Mouse (Mus musculus): ENCODE results near the gene Csrp1.

The Csrp1 gene

DNA sequence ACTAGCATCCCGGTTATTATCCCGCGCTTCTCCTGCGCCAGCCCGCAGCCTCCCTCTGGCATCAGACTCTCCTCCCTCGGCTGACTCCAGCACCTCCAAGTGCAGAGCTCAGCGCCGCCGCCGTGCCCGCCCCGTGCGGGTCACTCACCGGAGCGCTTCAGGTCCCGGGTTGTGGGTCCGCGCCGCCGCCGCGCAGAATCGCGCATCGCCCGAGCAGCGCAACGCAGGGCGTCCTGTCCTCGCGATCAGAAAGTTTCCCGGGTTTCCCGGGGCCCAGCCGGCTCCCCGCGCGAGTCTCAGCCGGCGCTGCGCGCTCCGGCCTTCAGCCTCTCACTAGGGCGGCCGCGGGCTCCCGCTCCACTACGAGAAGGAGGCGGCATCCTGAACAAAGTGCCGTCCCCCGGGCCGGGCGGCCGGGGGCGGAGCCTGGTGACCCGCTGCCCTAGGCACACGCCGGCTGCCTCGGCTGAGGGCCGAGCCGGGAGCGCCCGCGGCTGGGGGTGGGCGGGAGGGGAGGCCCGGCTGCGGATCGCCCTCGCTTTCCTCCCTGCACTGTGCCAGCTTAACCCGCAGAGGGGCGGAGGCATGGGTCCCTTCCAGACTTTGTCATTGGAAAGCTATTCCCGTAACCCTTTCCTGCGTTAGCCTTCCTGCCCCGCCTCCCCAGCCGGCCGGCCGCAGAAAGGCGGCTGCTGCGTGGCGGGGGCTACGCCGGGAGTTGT is 31.9 kb upstream of the Csrp1 start:
- POLR2A ChIA-PET = interaction anchor here in 3 of 4 experiments (0.6 to 4.4 kb wide), 35 partner anchors 10 to 732 kb away, joined by 3 to 62 read pairs (median 4); no protein-coding TSS in a partner anchor
- CTCF ChIA-PET = interaction anchor here (0.6 to 3.9 kb wide), 22 partner anchors 9 to 516 kb away, joined by 3 to 23 read pairs (median 3); no protein-coding TSS in a partner anchor

DNA sequence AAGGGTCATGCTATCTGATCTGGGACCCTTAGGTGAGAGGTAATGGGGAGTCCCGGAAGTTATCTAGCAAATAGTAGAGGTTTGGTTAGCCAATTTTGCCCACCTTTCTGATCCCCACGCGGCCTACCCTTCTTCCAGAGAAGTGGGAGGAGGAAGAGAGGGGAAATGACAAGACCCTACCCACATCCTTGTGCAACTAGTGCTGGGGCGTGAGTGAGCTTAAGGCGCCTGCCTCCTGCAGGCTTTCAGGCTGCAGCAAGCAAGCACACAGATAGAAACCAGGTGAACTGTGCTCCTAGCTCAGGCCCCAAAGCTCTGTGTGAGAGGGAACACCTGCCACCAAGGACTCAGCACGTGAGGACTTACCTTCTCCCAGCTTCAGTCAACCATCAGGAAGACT is 31.2 kb upstream of the Csrp1 start:
- CTCF ChIA-PET = interaction anchor here in 3 of 4 experiments (0.6 to 3.9 kb wide), 10 partner anchors 8 to 255 kb away, joined by 3 to 23 read pairs (median 4); no protein-coding TSS in a partner anchor

DNA sequence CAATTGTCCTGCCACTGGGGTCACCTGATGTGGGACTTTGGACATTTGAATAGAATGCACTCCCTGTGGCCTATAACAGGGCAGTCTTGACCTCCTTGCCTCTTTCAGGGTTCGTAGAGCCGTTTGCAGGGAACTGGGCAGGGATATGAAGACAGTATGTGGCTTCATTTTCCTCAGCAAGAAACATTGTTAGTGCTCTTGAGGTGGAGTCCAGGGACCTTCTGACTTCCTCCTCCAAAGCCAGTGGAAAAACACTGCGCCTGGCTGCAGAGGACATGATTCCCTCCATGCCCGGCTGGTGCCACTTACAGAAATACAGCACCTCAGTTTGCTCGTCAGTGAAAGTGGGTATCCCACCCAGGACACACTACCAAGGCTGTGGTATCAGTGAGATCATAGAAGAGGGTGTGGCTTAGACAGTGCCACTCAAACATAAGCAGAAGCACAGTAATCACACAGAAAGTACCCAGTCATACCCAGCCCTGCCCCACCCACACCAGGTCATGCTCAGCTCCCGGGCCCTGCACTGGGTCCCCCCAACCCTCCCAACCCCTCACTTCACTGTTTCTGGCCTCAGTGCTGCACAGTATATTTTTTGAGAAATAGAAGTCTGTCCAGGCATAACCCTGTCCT is 29.0 kb upstream of the Csrp1 start:
- ChIA-PET POLR2A (interaction anchor here in 2 of 4 experiments (0.7 to 2.0 kb wide), 4 partner anchors 14 to 146 kb away, joined by 3 to 6 read pairs (median 4); no protein-coding TSS in a partner anchor), CTCF (interaction anchor here in 3 of 4 experiments (1.0 to 1.2 kb wide), 3 partner anchors 15 to 62 kb away, joined by 3 to 4 read pairs (median 3); no protein-coding TSS in a partner anchor)

More for the DNA sequence above, 31.2 kb upstream of the Csrp1 start:
- POLR2A ChIA-PET = interaction anchor here in 3 of 4 experiments (0.6 to 4.4 kb wide), 14 partner anchors 9 to 674 kb away, joined by 3 to 62 read pairs (median 5); no protein-coding TSS in a partner anchor

DNA sequence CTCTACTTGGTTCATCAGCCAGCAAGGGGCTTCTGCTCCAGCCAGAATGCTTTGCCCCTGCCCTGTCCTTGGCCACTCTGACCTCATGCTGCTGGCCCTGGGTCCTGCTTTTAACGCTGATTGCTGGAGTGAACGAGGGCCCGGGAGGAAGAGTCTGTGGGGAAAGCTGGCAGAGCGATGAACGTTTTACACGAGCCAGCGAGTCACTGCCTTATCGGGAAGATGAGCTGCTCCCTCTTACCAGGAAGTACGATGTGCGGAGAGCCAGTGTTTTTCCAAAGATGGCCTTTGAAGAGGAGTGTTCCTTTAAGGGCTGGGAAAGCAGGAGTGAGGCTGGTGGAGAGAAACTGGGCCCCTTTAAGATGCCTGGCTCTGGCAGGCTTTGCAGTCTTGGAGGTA is 28.4 kb upstream of the Csrp1 start:
- CTCF ChIA-PET = interaction anchor here in 3 of 4 experiments (0.6 to 1.2 kb wide), 4 partner anchors 16 to 322 kb away, joined by 3 to 4 read pairs (median 3); no protein-coding TSS in a partner anchor
- POLR2A ChIA-PET = interaction anchor here in 3 of 4 experiments (0.6 to 2.0 kb wide), 4 partner anchors 14 to 295 kb away, joined by 3 to 6 read pairs (median 4); no protein-coding TSS in a partner anchor

DNA sequence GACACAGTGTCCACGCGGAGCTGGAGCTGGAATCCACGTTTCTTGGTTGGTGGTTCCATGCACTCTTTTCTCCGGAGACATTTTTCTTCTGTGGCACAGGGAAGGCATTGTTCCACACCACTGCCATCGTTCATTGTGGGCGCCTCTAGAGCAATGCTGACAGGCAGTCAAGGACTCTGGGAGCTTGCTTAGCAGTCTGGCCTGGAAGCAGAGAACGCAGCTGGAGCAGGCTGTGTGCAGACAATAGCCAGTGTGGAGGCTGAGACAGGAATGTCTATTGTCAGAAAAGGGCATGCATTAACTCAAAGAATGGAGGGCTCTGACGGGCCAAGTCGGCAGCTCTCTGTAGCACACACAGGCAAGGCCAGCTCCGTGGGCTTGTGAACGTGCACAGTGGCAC is 25.7 kb upstream of the Csrp1 start:
- ChIA-PET POLR2A (interaction anchor here in 2 of 4 experiments (0.7 to 1.6 kb wide), 8 partner anchors 9 to 436 kb away, joined by 3 to 8 read pairs (median 4); partner anchors contain the start of gene Elf3 (in 1 of the 2)), CTCF (interaction anchor here (0.6 to 1.2 kb wide), 8 partner anchors 10 to 522 kb away, joined by 3 to 4 read pairs (median 3); no protein-coding TSS in a partner anchor)

DNA sequence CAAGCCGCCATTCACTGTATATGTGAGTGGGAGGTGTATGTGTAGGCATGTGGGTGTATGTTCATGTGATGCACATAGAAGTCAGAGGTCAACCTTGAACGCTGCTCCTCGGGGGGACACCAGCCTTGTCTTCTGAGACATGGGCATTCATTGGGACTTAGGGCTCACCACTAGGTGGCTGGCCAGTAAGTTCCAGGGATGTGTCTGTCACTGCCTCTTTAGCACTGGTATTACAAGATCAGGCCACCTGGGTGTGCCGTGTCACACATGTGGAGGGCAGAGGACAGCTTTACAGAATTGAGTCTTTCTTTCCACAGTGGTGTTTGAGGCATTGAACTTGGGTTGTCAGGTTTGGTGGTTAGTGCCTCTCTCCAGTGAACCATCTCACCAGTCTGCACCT is 22.4 kb upstream of the Csrp1 start:
- POLR2A ChIA-PET = interaction anchor here in 3 of 4 experiments (0.6 to 4.8 kb wide), 14 partner anchors 10 to 329 kb away, joined by 3 to 31 read pairs (median 4); no protein-coding TSS in a partner anchor
- CTCF ChIA-PET = interaction anchor here (0.6 to 4.0 kb wide), 18 partner anchors 9 to 526 kb away, joined by 3 to 27 read pairs (median 6); no protein-coding TSS in a partner anchor

DNA sequence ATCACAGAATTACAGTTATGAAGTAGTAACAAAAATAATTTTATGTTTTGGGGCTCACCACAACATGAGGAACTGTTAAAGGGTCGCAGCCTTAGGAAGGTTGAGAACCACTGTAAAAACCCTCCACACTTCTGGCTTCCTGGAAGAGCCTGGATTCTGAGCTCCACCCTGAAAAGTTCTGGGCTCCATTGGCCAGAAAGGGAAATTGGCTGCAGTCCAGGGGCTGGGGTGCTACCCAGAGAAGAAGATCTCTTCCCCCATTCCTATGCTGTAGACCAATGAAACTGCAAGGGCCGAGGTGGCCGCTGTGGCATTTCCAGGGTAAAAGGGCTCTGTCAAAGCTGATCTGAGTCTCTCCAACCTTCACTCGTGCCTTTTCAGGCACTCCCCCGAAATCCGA is 21.8 kb upstream of the Csrp1 start:
- POLR2A ChIA-PET = interaction anchor here (0.6 to 4.8 kb wide), 22 partner anchors 10 to 1507 kb away, joined by 3 to 31 read pairs (median 4); no protein-coding TSS in a partner anchor
- CTCF ChIA-PET = interaction anchor here (0.5 to 4.0 kb wide), 37 partner anchors 10 to 637 kb away, joined by 3 to 27 read pairs (median 4); partner anchors contain the start of genes Ipo9 (in 1 of the 4) and Tnni1 (in 1 of the 4)

DNA sequence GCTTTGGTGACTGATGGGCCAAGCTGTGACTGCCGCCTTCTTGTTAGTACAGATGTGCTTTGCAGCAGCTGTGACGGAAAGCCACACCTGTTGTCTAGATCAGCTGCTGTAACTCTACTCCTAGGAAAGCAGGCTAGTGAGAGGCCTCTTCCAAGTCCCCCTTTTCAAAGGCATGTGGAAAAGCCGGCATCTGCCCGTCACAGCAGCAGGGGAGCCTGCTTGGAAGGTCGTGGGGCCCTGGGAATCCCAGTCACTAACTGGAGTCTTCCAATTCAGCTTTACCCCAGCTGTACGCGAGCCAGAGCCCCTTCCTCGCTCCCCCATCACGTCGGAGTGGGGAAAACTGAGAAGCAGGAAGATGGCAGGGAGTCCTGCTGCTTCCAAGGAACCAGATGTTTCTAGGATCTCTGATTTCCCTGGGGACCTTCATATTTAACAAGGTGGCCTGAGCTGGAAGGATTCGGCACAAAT is 21.4 kb upstream of the Csrp1 start:
- CTCF ChIA-PET = interaction anchor here (0.5 to 4.0 kb wide), 54 partner anchors 10 to 638 kb away, joined by 3 to 27 read pairs (median 4); partner anchors contain the start of genes Ipo9 (in 1 of the 4) and Tnni1 (in 1 of the 4)
- POLR2A ChIA-PET = interaction anchor here (0.6 to 4.8 kb wide), 29 partner anchors 11 to 1507 kb away, joined by 3 to 31 read pairs (median 4); no protein-coding TSS in a partner anchor

DNA sequence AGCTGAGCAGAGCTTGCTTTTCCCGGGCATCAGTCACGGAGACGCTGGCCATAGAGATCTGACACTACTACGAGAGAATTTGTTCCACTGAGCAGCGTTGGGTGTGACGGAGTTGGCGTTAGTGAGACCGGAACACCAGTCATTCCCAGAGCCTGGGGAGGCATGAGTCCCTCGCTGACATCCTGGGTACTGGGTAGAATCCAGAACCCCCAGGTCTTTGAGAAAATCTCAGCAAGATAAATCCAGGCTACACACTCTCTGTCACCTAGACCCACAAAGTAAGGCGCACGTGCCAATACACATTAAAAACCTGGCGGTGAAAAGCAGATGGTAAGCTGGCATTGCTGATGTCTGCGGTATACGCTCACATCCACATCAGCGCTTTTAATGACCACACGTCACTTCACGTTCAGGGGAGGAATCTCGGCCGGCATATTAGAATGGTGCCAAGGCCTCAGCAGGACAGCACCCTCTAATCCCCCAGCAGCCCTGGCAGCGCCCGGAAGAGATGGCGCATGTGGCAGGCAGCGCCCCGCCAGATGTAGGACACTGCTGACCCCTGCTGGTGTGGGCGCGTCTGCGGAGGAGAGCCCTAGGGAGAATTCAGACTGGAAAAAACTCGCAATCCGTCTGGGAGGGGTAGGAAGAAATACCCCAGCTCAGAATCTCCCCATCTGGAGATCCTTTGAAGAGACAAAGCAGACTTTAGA is 20.7 kb upstream of the Csrp1 start:
- ChIA-PET CTCF (interaction anchor here (0.5 to 4.0 kb wide), 61 partner anchors 10 to 1158 kb away, joined by 3 to 27 read pairs (median 4); partner anchors contain the start of gene Ipo9 (in 1 of the 4)), POLR2A (interaction anchor here (0.6 to 4.8 kb wide), 31 partner anchors 10 to 1508 kb away, joined by 3 to 31 read pairs (median 4); partner anchors contain the start of gene Ipo9 (in 1 of the 4))

DNA sequence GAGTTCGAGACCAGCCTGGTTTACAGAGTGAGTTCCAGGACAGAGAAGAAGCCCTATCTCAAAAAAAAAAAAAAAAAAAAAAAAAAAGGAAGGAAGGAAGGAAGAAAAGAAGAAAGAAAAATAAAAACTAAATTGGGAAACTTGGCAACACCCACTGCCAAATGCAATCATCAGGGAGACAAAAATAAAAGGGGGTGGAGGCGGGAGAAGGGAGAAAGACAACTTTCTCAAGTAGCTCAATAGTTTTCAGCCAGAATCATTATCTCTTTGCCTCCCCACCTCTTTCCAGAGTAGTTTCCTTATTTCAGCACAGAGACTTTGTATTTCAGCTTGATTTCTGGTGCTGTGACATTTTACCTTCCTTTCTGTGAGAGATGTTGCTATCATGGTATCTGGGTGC is 20.0 kb upstream of the Csrp1 start:
- ChIA-PET POLR2A (interaction anchor here (0.6 to 4.8 kb wide), 14 partner anchors 9 to 269 kb away, joined by 3 to 31 read pairs (median 8); partner anchors contain the start of gene Ipo9 (in 1 of the 4)), CTCF (interaction anchor here (0.5 to 4.0 kb wide), 39 partner anchors 10 to 567 kb away, joined by 3 to 27 read pairs (median 5); no protein-coding TSS in a partner anchor)

DNA sequence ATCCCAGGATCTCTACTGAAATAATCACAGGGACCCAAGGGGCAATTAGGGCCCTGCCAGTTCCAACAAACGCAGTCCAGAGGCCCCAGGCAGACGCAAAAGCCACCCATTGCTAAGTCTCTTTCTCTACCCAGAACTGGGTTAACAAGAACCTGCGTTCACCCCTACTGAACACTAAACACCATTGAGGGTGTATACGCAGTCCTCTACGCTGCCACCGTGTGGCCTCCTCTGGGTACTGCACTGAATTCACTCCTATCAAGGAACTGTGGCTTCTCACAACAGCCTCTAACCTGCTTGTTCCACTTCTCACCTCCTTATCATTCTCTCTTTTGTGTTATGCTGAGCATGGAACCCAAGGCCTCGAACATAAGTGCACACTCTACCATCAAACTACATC is 19.3 kb upstream of the Csrp1 start:
- CTCF ChIA-PET = interaction anchor here (0.6 to 2.9 kb wide), 12 partner anchors 10 to 537 kb away, joined by 3 to 27 read pairs (median 4); no protein-coding TSS in a partner anchor
- POLR2A ChIA-PET = interaction anchor here in 1 of 4 experiments (1.6 kb wide), 1 partner anchor 111 kb away, joined by 3 read pairs; no protein-coding TSS in a partner anchor

DNA sequence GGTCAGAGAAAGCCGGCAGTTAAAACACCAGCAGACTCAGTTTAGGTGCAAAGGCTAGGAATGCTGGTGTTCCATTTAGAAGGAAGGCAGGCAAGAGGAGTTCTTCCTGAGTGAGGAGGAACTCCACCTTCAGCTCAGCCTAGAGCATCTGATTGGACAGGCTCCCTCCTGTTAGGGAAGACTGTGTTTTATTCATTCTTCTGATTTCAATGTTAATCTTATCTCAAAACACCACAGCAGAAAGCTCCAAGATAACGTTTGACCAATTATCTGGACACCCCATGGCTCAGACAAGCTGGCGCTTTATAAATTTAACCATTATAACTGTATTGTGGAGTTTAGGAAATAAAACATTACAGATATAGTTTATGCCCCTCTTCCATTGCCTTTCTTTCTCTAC is 18.5 kb upstream of the Csrp1 start:
- ChIA-PET CTCF (interaction anchor here (0.5 to 1.7 kb wide), 12 partner anchors 9 to 1001 kb away, joined by 3 to 8 read pairs (median 3); no protein-coding TSS in a partner anchor), POLR2A (no interaction called here)

DNA sequence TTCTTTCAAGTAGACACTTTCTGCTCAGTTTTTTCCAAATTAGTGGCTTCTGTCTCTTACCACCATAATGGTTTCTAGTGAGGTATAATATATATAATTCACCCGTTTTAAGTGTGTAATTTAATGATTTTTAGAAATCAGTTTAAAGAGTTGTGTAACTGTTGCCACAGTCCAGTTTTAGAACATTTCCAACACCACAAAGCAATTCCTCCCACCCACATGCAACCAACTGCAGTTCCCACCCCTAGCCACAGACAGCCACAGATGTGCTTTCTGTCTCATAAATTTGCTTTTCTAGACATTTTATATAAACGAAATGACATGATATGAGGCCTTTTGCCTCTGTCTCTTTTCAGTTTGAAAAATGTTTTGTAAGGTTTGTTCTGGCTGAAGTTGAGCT is 17.1 kb upstream of the Csrp1 start:
- ChIA-PET POLR2A (interaction anchor here in 1 of 4 experiments (0.7 kb wide), 1 partner anchor 297 kb away, joined by 4 read pairs; no protein-coding TSS in a partner anchor), CTCF (interaction anchor here in 2 of 4 experiments (1.2 to 1.3 kb wide), 2 partner anchors 50 to 51 kb away, joined by 5 read pairs; no protein-coding TSS in a partner anchor)

DNA sequence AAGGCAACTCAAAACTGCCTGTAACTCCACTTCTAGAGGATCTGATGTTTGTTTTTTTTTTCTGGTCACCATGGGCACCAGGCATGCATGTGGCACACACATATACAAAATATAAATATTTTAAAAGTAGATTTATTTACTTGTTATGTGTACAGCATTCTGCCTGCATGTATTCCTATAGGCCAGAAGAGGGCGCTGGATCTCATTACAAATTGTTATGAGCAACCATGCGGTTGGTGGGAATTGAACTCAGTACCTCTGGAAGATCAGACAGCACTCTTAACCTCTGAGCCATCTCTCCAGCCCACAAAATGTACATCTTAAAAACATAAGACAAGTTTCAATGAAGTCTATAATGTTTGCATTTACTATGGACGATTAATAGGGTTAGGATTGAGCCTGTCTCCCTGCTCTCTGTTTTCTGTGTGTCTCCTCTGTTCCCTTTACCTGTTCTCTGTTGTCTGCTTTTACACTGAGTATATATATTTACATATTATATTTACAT is 15.5 kb upstream of the Csrp1 start:
- ChIA-PET CTCF (interaction anchor here (0.5 to 1.4 kb wide), 6 partner anchors 48 to 161 kb away, joined by 3 to 11 read pairs (median 4); no protein-coding TSS in a partner anchor), POLR2A (interaction anchor here in 1 of 4 experiments (0.8 to 0.9 kb wide), 2 partner anchors 59 to 64 kb away, joined by 4 read pairs; no protein-coding TSS in a partner anchor)

DNA sequence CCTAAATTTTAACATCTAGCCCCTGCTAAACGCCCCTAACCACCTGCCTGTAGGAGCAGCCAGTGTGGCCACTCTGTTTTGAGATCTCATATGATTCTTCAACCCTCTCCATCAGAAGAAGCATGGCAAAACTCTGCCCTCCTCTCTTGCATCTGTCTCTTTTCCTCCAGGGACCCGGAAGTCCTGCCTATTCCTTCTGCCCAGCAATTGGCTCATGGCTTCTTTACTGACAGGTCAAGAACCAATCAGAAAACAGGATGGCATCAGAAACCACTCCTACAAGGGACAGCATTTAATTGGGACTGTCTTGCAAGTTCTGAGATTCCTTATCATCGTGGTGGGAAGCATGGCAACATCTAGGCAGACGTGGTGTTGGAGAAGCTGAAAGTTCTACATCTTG is 11.5 kb upstream of the Csrp1 start:
- ChIA-PET POLR2A (interaction anchor here in 1 of 4 experiments (1.4 to 4.6 kb wide), 3 partner anchors 10 to 63 kb away, joined by 4 to 21 read pairs (median 4); partner anchors contain the start of gene Csrp1), CTCF (interaction anchor here in 1 of 4 experiments (0.8 kb wide), 1 partner anchor 45 kb away, joined by 5 read pairs; no protein-coding TSS in a partner anchor)

DNA sequence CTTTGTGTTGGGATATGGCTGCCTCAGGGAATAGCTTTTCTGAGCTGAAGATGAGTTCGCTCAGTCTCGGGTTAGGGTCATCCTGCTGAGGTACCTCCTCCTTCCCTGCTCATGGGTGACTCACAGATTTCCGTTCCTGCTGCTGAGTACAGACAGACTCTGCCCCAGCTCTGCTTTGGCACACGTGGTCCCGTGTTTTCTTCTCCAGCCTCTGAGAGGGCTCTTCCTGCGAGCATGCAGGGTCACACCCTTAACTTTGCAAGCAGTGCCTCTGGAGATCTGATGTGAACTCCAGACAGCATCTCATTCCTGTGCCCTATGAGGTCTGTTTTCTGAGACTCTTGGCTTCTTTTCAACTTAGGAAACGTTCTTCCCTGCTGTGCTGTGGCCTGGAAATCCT is 8.7 kb upstream of the Csrp1 start:
- ChIA-PET POLR2A (interaction anchor here in 3 of 4 experiments (0.6 to 4.6 kb wide), 9 partner anchors 10 to 519 kb away, joined by 3 to 21 read pairs (median 4); no protein-coding TSS in a partner anchor), CTCF (interaction anchor here in 2 of 4 experiments (0.6 to 1.3 kb wide), 4 partner anchors 10 to 759 kb away, joined by 3 read pairs; no protein-coding TSS in a partner anchor)

All from embryonic stem cell, embryonic (primary cell).